ENCODE assay signal across 28 mouse cellular contexts in the genomic region with DNA sequence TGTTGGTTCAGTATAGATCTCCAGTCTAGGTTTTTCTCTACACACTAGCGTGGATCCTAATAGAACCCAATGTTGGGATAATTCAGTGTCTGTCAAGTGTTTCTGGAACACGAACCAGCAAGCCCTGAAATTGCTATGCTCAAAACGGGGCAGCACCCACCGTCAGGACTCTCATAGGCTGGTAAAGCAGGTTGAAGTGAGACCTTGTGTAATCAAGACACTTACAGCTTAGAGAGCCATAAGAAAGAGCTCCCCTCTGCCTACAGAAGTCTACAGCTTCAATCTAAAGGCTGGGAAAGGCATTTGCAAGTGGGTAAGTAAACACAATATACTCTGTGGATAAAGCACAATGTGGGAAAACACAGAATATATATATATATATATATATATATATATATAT.
"Had no signal": no experiment of that assay in that cellular context is flagged by ENCODE, and none has a peak within 500 bp of the region (broad histone marks: within the 10 kb centered on the region; RNA-seq: fewer than 3 reads in every experiment).

No protein-coding gene starts in this region.

- ATAC-seq: forebrain, embryonic 13.5 days; forebrain, embryonic 14.5 days; forebrain, embryonic 15.5 days; forebrain, embryonic 16.5 days; forebrain, postnatal 0 days had no signal

- H3K4me2 ChIP-seq: embryonic facial prominence, embryonic 12.5 days; embryonic facial prominence, embryonic 13.5 days; embryonic facial prominence, embryonic 15.5 days; forebrain, embryonic 12.5 days; forebrain, embryonic 13.5 days; forebrain, embryonic 15.5 days had no signal

- H3K9me3 ChIP-seq: embryonic facial prominence, embryonic 10.5 days; embryonic facial prominence, embryonic 12.5 days; embryonic facial prominence, embryonic 13.5 days; embryonic facial prominence, embryonic 15.5 days; forebrain, embryonic 10.5 days; forebrain, embryonic 12.5 days; forebrain, embryonic 13.5 days; forebrain, embryonic 15.5 days had no signal

- H3K36me3 ChIP-seq: embryonic facial prominence, embryonic 10.5 days; embryonic facial prominence, embryonic 12.5 days; embryonic facial prominence, embryonic 13.5 days; embryonic facial prominence, embryonic 15.5 days; forebrain, embryonic 10.5 days; forebrain, embryonic 12.5 days; forebrain, embryonic 15.5 days had no signal

- H3K4me1 ChIP-seq: embryonic facial prominence, embryonic 10.5 days; embryonic facial prominence, embryonic 12.5 days; embryonic facial prominence, embryonic 13.5 days; embryonic facial prominence, embryonic 15.5 days; forebrain, embryonic 10.5 days; forebrain, embryonic 12.5 days; forebrain, embryonic 13.5 days; forebrain, embryonic 15.5 days had no signal

- H3K4me3 ChIP-seq: embryonic facial prominence, embryonic 10.5 days; embryonic facial prominence, embryonic 12.5 days; embryonic facial prominence, embryonic 13.5 days; embryonic facial prominence, embryonic 15.5 days; erythroblast, embryonic 14.5 days; forebrain, embryonic 10.5 days; forebrain, embryonic 12.5 days; forebrain, embryonic 13.5 days; forebrain, embryonic 15.5 days; gastrocnemius, adult 2 months; heart, adult 2 months had no signal

- DNase-seq: cerebellum, adult 2 months; cerebellum, adult 8-10 months; cerebellum, adult 9-10 months; cerebellum, adult 9-11 months; cerebellum, postnatal 10 days; cerebellum, postnatal 14 days; cerebellum, postnatal 25 days; cerebellum, postnatal 36 days; embryo, embryonic 11 days; forebrain, postnatal 0 days; gastrocnemius, adult 2 months; gastrocnemius, postnatal 10 days; gastrocnemius, postnatal 14 days; gastrocnemius, postnatal 25 days; gastrocnemius, postnatal 36 days; heart, adult 18-20 months; heart, adult 2 months had no signal

- H3K27ac ChIP-seq: embryonic facial prominence, embryonic 10.5 days; embryonic facial prominence, embryonic 12.5 days; embryonic facial prominence, embryonic 13.5 days; embryonic facial prominence, embryonic 15.5 days; forebrain, embryonic 10.5 days; forebrain, embryonic 12.5 days; forebrain, embryonic 13.5 days; forebrain, embryonic 15.5 days; gastrocnemius, adult 2 months; heart, adult 2 months had no signal

- H3K9ac ChIP-seq: embryonic facial prominence, embryonic 12.5 days; embryonic facial prominence, embryonic 13.5 days; embryonic facial prominence, embryonic 15.5 days; forebrain, embryonic 12.5 days; forebrain, embryonic 13.5 days; forebrain, embryonic 15.5 days; forebrain, postnatal 0 days had no signal

- H3K27me3 ChIP-seq: embryonic facial prominence, embryonic 12.5 days; embryonic facial prominence, embryonic 13.5 days; embryonic facial prominence, embryonic 15.5 days; forebrain, embryonic 12.5 days; forebrain, embryonic 13.5 days; forebrain, embryonic 15.5 days had no signal
